Mouse (Mus musculus) kidney, embryonic 16.5 days (tissue): ENCODE measurements around the gene 1810010H24Rik. TPM values are rescaled to one million over a fixed set of nuclear protein-coding genes. Genes with fewer than 3 reads are reported as not detected.

Source experiments
- ATAC-seq: fragments of 200-750 bp; cut with Nextera tagmentation; 2 replicates; pipeline ENCODE4 v1.8.0; 2017; ENCODE audit warnings: moderate TSS enrichment; ENCODE audit not compliant: low FRiP score, low TSS enrichment
- H3K27ac ChIP-seq: fragments of 300-500 bp; sonication (generic); 2 replicates; pipeline ENCODE4 v1.5.1; 2014; ENCODE audit warnings: low read length
- H3K27me3 ChIP-seq: fragments of 300-500 bp; sonication (generic); 2 replicates; pipeline ENCODE4 v1.6.1; 2014; ENCODE audit warnings: low read length, control low read depth, mixed read lengths; ENCODE audit not compliant: insufficient read depth
- H3K36me3 ChIP-seq: fragments of 300-500 bp; sonication (generic); 2 replicates; pipeline ENCODE4 v1.6.1; 2014; ENCODE audit warnings: low read length, control low read depth, mixed read lengths; ENCODE audit not compliant: insufficient read depth
- H3K4me1 ChIP-seq: fragments of 300-500 bp; sonication (generic); 2 replicates; pipeline ENCODE4 v1.6.1; 2014; ENCODE audit warnings: low read length, control low read depth, mixed read lengths; ENCODE audit not compliant: insufficient read depth
- H3K4me2 ChIP-seq: fragments of 300-500 bp; sonication (generic); replicated peaks from 2 replicates; pipeline ENCODE4 v1.6.1; 2014; ENCODE audit warnings: low read depth, low read length
- H3K4me3 ChIP-seq: fragments of 300-500 bp; sonication (generic); 2 replicates; pipeline ENCODE4 v1.5.1; 2014; ENCODE audit warnings: mild to moderate bottlenecking, low read length
- H3K9ac ChIP-seq: fragments of 300-500 bp; sonication (generic); replicated peaks from 2 replicates; pipeline ENCODE4 v1.6.1; 2014; ENCODE audit warnings: low read length
- H3K9me3 ChIP-seq: fragments of 300-500 bp; sonication (generic); 2 replicates; pipeline ENCODE4 v1.6.1; 2016; ENCODE audit warnings: low read length, control low read depth
- WGBS: fragments of 180-500 bp; shearing (Covaris S2); extraction: QIAGEN DNeasy Blood & Tissue Kit; methylation state at CpG from one replicate; pipeline ENCODE4 v1.1.7; 2014; 5-methylcytosine and 5-hydroxymethylcytosine counted together
- polyA plus RNA-seq: library from polyadenylated mRNA; unstranded; fragments of >200 nt; fragmentation: Nextera tagmentation; extraction: Ambion mirVana; gene quantifications from 2 replicates; pipeline ENCODE4 v1.2.1, GENCODE M21; 2015

The 1810010H24Rik gene
- polyA plus RNA-seq, 1 experiment from 2014 or later = 1.8 TPM

DNA sequence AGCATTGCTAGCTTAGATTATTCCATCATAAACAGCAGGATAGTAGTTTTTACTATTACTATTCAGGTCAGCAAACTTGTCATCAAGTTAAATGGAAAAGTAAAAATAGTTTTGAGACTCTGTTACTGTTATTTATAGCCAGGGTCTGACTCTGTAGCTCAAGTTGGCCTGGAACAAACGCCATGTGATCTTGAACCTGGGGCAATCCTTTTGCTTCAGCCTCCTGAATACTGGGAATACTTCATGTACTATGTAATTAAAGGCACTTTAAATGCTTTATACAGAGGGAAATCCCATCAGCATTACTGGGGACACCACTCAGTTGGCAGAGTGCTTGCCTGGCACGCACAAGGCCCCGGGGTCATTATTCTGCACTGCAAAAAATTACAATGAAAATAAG is 37.6 kb downstream of the 1810010H24Rik start:
- H3K27ac ChIP-seq = no peak overlapping the region
- no peaks in the 10 kb centered on the region for H3K9me3 ChIP-seq
- no peak overlapping the region for H3K4me3 ChIP-seq
- no peaks in the 10 kb centered on the region for H3K4me1 ChIP-seq
- peaks cover 80% of the 10 kb centered on the region for H3K36me3 ChIP-seq
- WGBS = 98% methylated on average over 3 of the region's 3 CpGs
- ATAC-seq = no peak
- no peak overlapping the region for H3K4me2 ChIP-seq
- H3K27me3 ChIP-seq = no peaks in the 10 kb centered on the region
- no peak overlapping the region for H3K9ac ChIP-seq

- Histone ChIP-seq H3K36me3 (peaks cover 72% of the 10 kb centered on the region), H3K27me3 (no peaks in the 10 kb centered on the region), H3K4me3 (no peak overlapping the region), H3K4me2 (no peak overlapping the region), H3K9me3 (no peaks in the 10 kb centered on the region), H3K27ac (no peak overlapping the region), H3K9ac (no peak overlapping the region), H3K4me1 (no peaks in the 10 kb centered on the region)
- no peak for ATAC-seq
- 82% methylated on average over 1 of the region's 1 CpGs for WGBS
Observed at GRCm38 (mm10) chr11:107064590-107064989, 39.1 kb downstream of the 1810010H24Rik start.

- Histone ChIP-seq H3K4me2 (no peak overlapping the region), H3K36me3 (peaks cover 69% of the 10 kb centered on the region), H3K4me1 (no peaks in the 10 kb centered on the region), H3K27me3 (no peaks in the 10 kb centered on the region), H3K9me3 (no peaks in the 10 kb centered on the region), H3K9ac (no peak overlapping the region), H3K4me3 (no peak overlapping the region), H3K27ac (no peak overlapping the region)
- WGBS = 78% methylated on average over 11 of the region's 11 CpGs
- no peak for ATAC-seq
Observed at GRCm38 (mm10) chr11:107065216-107065785, 39.8 kb downstream of the 1810010H24Rik start.

Other genes starting within 250 kb of the 1810010H24Rik start
- gene Polg2, start 246.1 kb upstream of the 1810010H24Rik start, polyA plus RNA-seq = 9.7 and 10.6 TPM in 2 replicates
- gene Ddx5, start 236.5 kb upstream of the 1810010H24Rik start, polyA plus RNA-seq = 369 and 372 TPM in 2 replicates
- 21.9 and 24.4 TPM in 2 replicates for gene Cep95, start 236.4 kb upstream of the 1810010H24Rik start, polyA plus RNA-seq
- gene Smurf2, start 105.0 kb upstream of the 1810010H24Rik start, polyA plus RNA-seq = 11.9 and 13.7 TPM in 2 replicates
- gene Kpna2, start 26.1 kb upstream of the 1810010H24Rik start, polyA plus RNA-seq = 353 and 411 TPM in 2 replicates
- gene Bptf, start 106.4 kb downstream of the 1810010H24Rik start, polyA plus RNA-seq = 27.7 and 35.2 TPM in 2 replicates
- 61.3 and 63.0 TPM in 2 replicates for gene Nol11, start 163.7 kb downstream of the 1810010H24Rik start, polyA plus RNA-seq